Mouse (Mus musculus): Measurements from ENCODE around the gene Sh3rf1. TPM values are rescaled to one million over a fixed set of nuclear protein-coding genes. Genes with fewer than 3 reads are reported as not detected.

Gene Sh3rf1
- polyA plus RNA-seq, 1 experiment from 2014 or later = 13.8 TPM

DNA sequence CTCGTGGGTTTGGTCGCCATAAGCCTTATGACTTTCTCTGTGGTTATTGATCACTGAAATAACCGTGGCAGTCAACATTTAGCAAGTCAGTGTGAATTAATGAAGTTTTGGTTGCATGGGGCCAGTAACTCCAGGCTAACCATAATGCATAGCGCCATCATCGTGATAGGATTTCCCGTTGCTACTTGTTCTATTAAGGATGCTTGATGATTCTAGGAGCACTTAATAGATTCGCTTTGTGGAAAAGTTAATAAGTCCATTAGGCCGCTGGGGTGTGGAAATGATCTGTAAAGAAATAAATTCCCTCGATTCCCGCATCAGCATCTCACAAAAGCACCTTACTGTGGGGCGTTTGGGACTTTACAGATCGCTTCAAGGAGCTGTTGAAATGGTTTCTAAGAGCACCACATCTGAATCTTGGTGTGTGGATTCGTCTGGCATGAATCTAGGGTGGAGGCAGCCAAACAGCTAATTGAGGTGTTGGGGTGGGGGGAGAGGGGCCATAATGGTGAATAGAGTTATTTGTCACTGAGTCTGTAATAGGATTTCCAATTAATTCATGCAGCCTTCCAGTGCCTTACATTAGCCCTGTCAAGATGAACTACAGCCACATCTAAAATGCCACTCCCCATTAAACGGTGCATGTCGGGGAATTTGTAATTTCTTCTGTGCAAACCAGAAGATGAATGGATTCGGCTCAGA is 101.5 kb downstream of the Sh3rf1 start:
- H3K9me3 ChIP-seq (ENCODE audit: control insufficient read depth, low read length) = no peaks in the 10 kb centered on the region
- DNase-seq (ENCODE audit: low spot score) (no peak), ATAC-seq (replicated peaks; ENCODE audit: low FRiP score, low TSS enrichment, low read depth) (no peak)
- no peak overlapping the region for H3K27ac ChIP-seq (ENCODE audit: low read depth)
- 88% methylated on average over 16 of the region's 16 CpGs for WGBS
- no peaks in the 10 kb centered on the region; the same call in 1 of the 2 replicates for H3K4me1 ChIP-seq (replicated peaks; ENCODE audit: control insufficient read depth, insufficient read depth, low read length)
- no peak overlapping the region for H3K9ac ChIP-seq (ENCODE audit: low read length)
- no peak overlapping the region for H3K4me3 ChIP-seq (ENCODE audit: low read depth, low read length)
- no peak overlapping the region for H3K4me2 ChIP-seq (ENCODE audit: low read length)
- H3K27me3 ChIP-seq (replicated peaks; ENCODE audit: control insufficient read depth, insufficient read depth, low read length) = no peaks in the 10 kb centered on the region
- peaks cover 10% of the 10 kb centered on the region; the same call in 1 of the 2 replicates for H3K36me3 ChIP-seq (ENCODE audit: control insufficient read depth, insufficient read depth, low read length)

DNA sequence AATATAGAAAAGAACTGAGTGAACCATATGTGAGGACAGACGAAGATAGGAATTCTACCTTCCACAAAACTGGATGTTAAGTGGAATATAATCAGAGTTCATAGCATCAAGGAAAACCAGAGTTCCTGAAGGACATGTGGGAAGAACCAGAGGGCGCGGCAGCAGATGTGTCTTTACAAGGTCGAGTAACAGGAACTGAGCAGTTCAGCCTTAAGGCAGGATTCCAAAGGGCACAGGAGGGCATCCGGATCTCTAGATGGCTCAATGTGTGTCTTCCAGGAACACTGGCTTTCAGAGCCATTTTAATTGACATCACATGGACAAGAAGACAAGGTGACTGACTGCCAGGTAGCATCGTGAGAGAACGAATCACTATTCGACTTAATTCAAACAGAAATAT is 102.6 kb downstream of the Sh3rf1 start:
- Histone ChIP-seq H3K4me2 (ENCODE audit: low read length) (no peak overlapping the region), H3K4me3 (ENCODE audit: low read depth, low read length) (no peak overlapping the region), H3K27me3 (replicated peaks; ENCODE audit: control insufficient read depth, insufficient read depth, low read length) (no peaks in the 10 kb centered on the region), H3K36me3 (ENCODE audit: control insufficient read depth, insufficient read depth, low read length) (peaks cover 18% of the 10 kb centered on the region; the same call in 1 of the 2 replicates), H3K9ac (ENCODE audit: low read length) (no peak overlapping the region), H3K9me3 (ENCODE audit: control insufficient read depth, low read length) (no peaks in the 10 kb centered on the region), H3K27ac (ENCODE audit: low read depth) (no peak overlapping the region), H3K4me1 (replicated peaks; ENCODE audit: control insufficient read depth, insufficient read depth, low read length) (no peaks in the 10 kb centered on the region; the same call in 1 of the 2 replicates)
- ATAC-seq (replicated peaks; ENCODE audit: low FRiP score, low TSS enrichment, low read depth) (no peak), DNase-seq (ENCODE audit: low spot score) (no peak)
- 87% methylated on average over 8 of the region's 8 CpGs for WGBS

DNA sequence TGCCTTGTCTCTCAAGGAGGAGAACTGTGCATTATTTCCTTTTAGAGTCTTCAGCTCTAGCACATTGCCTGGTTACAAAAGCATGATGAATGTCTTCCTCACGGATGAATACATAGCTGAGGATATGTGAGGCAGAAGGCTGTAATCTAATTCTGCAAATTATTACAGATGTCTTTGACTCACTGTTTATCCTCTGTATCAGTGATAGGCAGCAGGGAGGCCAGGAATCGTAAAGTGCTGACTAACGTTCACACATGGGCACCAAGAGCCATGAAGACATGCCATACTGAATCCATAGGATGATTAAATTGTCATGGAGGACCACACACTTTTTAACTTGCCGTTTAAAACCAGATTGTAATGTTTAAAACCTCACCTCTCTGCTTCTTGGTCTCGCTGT is 103.7 kb downstream of the Sh3rf1 start:
- Histone ChIP-seq H3K4me2 (ENCODE audit: low read length) (no peak overlapping the region), H3K36me3 (ENCODE audit: control insufficient read depth, insufficient read depth, low read length) (peaks cover 18% of the 10 kb centered on the region; the same call in 1 of the 2 replicates), H3K9me3 (ENCODE audit: control insufficient read depth, low read length) (no peaks in the 10 kb centered on the region), H3K4me3 (ENCODE audit: low read depth, low read length) (no peak overlapping the region), H3K27ac (ENCODE audit: low read depth) (no peak overlapping the region), H3K27me3 (replicated peaks; ENCODE audit: control insufficient read depth, insufficient read depth, low read length) (no peaks in the 10 kb centered on the region), H3K9ac (ENCODE audit: low read length) (no peak overlapping the region), H3K4me1 (replicated peaks; ENCODE audit: control insufficient read depth, insufficient read depth, low read length) (no peaks in the 10 kb centered on the region; the same call in 1 of the 2 replicates)
- no peak for DNase-seq (ENCODE audit: low spot score)
- WGBS = 57% methylated on average over 5 of the region's 5 CpGs
- no peak for ATAC-seq (replicated peaks; ENCODE audit: low FRiP score, low TSS enrichment, low read depth)

- Histone ChIP-seq H3K9me3 (ENCODE audit: control insufficient read depth, low read length) (no peaks in the 10 kb centered on the region), H3K4me1 (replicated peaks; ENCODE audit: control insufficient read depth, insufficient read depth, low read length) (peaks cover 4% of the 10 kb centered on the region; the same call in 1 of the 2 replicates), H3K9ac (ENCODE audit: low read length) (no peak overlapping the region), H3K36me3 (ENCODE audit: control insufficient read depth, insufficient read depth, low read length) (no peaks in the 10 kb centered on the region), H3K27ac (ENCODE audit: low read depth) (no peak overlapping the region), H3K4me3 (ENCODE audit: low read depth, low read length) (no peak overlapping the region), H3K27me3 (replicated peaks; ENCODE audit: control insufficient read depth, insufficient read depth, low read length) (no peaks in the 10 kb centered on the region), H3K4me2 (ENCODE audit: low read length) (no peak overlapping the region)
- ATAC-seq (replicated peaks; ENCODE audit: low FRiP score, low TSS enrichment, low read depth) (no peak), DNase-seq (ENCODE audit: low spot score) (no peak)
- WGBS = 87% methylated on average over 6 of the region's 6 CpGs
Observed at GRCm38 (mm10) chr8:61339629-61340028, 116.0 kb downstream of the Sh3rf1 start.

- Histone ChIP-seq H3K4me1 (replicated peaks; ENCODE audit: control insufficient read depth, insufficient read depth, low read length) (peaks cover 4% of the 10 kb centered on the region; the same call in 1 of the 2 replicates), H3K4me2 (ENCODE audit: low read length) (no peak overlapping the region), H3K27ac (ENCODE audit: low read depth) (no peak overlapping the region), H3K9me3 (ENCODE audit: control insufficient read depth, low read length) (no peaks in the 10 kb centered on the region), H3K36me3 (ENCODE audit: control insufficient read depth, insufficient read depth, low read length) (no peaks in the 10 kb centered on the region), H3K27me3 (replicated peaks; ENCODE audit: control insufficient read depth, insufficient read depth, low read length) (no peaks in the 10 kb centered on the region), H3K9ac (ENCODE audit: low read length) (no peak overlapping the region), H3K4me3 (ENCODE audit: low read depth, low read length) (no peak overlapping the region)
- 70% methylated on average over 17 of the region's 17 CpGs for WGBS
- no peak for DNase-seq (ENCODE audit: low spot score)
- no peak for ATAC-seq (replicated peaks; ENCODE audit: low FRiP score, low TSS enrichment, low read depth)
Observed at GRCm38 (mm10) chr8:61340283-61340984, 116.8 kb downstream of the Sh3rf1 start.

GRCm38 (mm10) chr8:61341587-61342441 is 118.1 kb downstream of the Sh3rf1 start:
- H3K9ac ChIP-seq (ENCODE audit: low read length) = no peak overlapping the region
- ATAC-seq (replicated peaks; ENCODE audit: low FRiP score, low TSS enrichment, low read depth) (no peak; the same call in 1 of the 2 replicates), DNase-seq (ENCODE audit: low spot score) (no peak)
- WGBS = 69% methylated on average over 12 of the region's 12 CpGs
- no peak overlapping the region for H3K4me2 ChIP-seq (ENCODE audit: low read length)
- peaks cover 4% of the 10 kb centered on the region; the same call in 1 of the 2 replicates for H3K4me1 ChIP-seq (replicated peaks; ENCODE audit: control insufficient read depth, insufficient read depth, low read length)
- no peaks in the 10 kb centered on the region for H3K27me3 ChIP-seq (replicated peaks; ENCODE audit: control insufficient read depth, insufficient read depth, low read length)
- no peak overlapping the region for H3K27ac ChIP-seq (ENCODE audit: low read depth)
- no peaks in the 10 kb centered on the region for H3K36me3 ChIP-seq (ENCODE audit: control insufficient read depth, insufficient read depth, low read length)
- H3K9me3 ChIP-seq (ENCODE audit: control insufficient read depth, low read length) = no peaks in the 10 kb centered on the region
- H3K4me3 ChIP-seq (ENCODE audit: low read depth, low read length) = no peak overlapping the region

GRCm38 (mm10) chr8:61342473-61343026 is 118.9 kb downstream of the Sh3rf1 start:
- no peaks in the 10 kb centered on the region for H3K27me3 ChIP-seq (replicated peaks; ENCODE audit: control insufficient read depth, insufficient read depth, low read length)
- WGBS = 62% methylated on average over 7 of the region's 7 CpGs
- DNase-seq (ENCODE audit: low spot score) = no peak
- H3K36me3 ChIP-seq (ENCODE audit: control insufficient read depth, insufficient read depth, low read length) = no peaks in the 10 kb centered on the region
- H3K4me2 ChIP-seq (ENCODE audit: low read length) = no peak overlapping the region
- no peak overlapping the region for H3K4me3 ChIP-seq (ENCODE audit: low read depth, low read length)
- no peaks in the 10 kb centered on the region for H3K9me3 ChIP-seq (ENCODE audit: control insufficient read depth, low read length)
- no peak; the same call in 1 of the 2 replicates for ATAC-seq (replicated peaks; ENCODE audit: low FRiP score, low TSS enrichment, low read depth)
- peaks cover 4% of the 10 kb centered on the region; the same call in 1 of the 2 replicates for H3K4me1 ChIP-seq (replicated peaks; ENCODE audit: control insufficient read depth, insufficient read depth, low read length)
- H3K27ac ChIP-seq (ENCODE audit: low read depth) = no peak overlapping the region
- no peak overlapping the region for H3K9ac ChIP-seq (ENCODE audit: low read length)

- ATAC-seq (replicated peaks; ENCODE audit: low FRiP score, low TSS enrichment, low read depth) (no peak), DNase-seq (ENCODE audit: low spot score) (no peak)
- Histone ChIP-seq H3K4me3 (ENCODE audit: low read depth, low read length) (no peak overlapping the region), H3K9me3 (ENCODE audit: control insufficient read depth, low read length) (no peaks in the 10 kb centered on the region), H3K36me3 (ENCODE audit: control insufficient read depth, insufficient read depth, low read length) (no peaks in the 10 kb centered on the region), H3K4me1 (replicated peaks; ENCODE audit: control insufficient read depth, insufficient read depth, low read length) (peaks cover 4% of the 10 kb centered on the region; the same call in 1 of the 2 replicates), H3K4me2 (ENCODE audit: low read length) (no peak overlapping the region), H3K9ac (ENCODE audit: low read length) (no peak overlapping the region), H3K27ac (ENCODE audit: low read depth) (no peak overlapping the region), H3K27me3 (replicated peaks; ENCODE audit: control insufficient read depth, insufficient read depth, low read length) (no peaks in the 10 kb centered on the region)
- 78% methylated on average over 2 of the region's 2 CpGs for WGBS
Observed at GRCm38 (mm10) chr8:61344435-61344834, 120.8 kb downstream of the Sh3rf1 start.

All from intestine, embryonic 14.5 days (tissue).